Mouse (Mus musculus) skeletal muscle tissue, adult 2 months (tissue): ENCODE data around the gene Rhot1.
"Not testable (repeated sequence)": the region's sequence is repeated elsewhere in the genome, so short reads cannot be mapped to it uniquely, and the experiment has no call there.

Experiments used
- DNase-seq: peaks from one replicate; pipeline ENCODE4 v3.0.0-alpha.2; 2012; ENCODE audit warnings: low read depth, low spot score

Gene Rhot1

DNA sequence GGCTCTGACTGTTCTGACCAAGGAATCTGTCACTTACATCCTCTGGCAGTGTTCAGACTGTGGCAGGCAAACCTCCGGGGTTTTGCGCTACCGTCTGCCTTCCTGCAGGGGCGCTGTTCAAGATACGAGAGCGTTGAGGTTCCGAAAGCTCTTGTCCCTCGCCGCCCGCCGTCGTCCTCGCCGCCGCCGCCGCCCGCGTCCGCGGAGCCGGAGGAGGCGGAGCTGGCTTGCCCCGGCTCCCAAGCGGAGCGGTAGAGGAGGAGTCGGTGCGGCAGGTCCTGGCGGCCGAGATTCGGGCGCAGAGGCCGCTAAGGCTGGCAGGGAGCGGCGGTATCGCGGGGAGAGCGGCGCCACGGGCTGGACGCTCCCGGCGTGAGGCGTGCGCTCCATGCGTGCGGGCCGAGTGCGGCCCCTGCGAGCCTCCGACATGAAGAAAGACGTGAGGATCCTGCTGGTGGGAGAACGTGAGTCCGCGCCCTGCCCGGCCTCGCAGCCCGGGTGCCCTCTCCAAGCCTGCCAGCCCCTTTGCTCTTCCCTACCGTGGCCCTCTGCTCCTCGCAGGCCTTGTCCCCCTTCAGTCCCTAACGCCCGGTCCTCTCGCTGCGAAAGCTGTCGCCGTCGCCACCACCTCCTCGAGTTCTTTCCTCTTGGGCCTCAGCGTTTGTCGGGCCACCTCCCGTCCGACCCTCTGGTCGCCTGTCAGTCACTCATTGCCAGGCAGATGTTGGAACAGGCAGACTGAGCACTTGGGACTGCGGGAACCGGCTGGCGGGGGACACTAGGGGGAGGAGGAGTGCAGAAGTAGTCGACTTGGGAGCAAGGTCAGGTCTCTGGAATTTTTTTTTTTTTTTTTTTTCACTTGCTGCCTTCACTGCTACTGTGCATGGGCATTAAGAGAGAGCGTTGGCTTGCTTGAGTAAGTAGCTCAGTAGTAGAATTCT, at the start of gene Rhot1:
Gene Rhot1 (plus strand): TSS at position 160 of the 941 bp plus-strand sequence.
- DNase-seq, result peak; percentile 88

DNA sequence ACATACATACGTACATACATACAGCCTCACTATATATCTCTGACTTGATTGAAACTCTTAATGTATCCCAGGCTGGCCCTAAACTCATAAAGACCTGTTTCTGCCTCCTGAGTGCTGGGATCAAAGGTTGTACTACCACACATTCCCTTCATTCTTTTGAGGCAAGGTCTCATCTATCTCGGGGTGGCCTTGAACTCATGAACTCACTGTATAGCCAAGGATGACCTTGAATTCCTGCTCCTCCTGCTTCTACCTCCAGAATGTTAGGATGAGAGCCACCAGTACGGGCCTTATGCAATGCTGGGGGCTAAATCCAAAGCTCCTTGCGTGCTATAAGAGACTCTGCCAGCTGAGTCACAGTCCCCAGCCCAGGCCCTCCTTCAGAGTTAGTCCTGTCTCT, 47.8 kb upstream of the Rhot1 start:
- no peak for DNase-seq

DNA sequence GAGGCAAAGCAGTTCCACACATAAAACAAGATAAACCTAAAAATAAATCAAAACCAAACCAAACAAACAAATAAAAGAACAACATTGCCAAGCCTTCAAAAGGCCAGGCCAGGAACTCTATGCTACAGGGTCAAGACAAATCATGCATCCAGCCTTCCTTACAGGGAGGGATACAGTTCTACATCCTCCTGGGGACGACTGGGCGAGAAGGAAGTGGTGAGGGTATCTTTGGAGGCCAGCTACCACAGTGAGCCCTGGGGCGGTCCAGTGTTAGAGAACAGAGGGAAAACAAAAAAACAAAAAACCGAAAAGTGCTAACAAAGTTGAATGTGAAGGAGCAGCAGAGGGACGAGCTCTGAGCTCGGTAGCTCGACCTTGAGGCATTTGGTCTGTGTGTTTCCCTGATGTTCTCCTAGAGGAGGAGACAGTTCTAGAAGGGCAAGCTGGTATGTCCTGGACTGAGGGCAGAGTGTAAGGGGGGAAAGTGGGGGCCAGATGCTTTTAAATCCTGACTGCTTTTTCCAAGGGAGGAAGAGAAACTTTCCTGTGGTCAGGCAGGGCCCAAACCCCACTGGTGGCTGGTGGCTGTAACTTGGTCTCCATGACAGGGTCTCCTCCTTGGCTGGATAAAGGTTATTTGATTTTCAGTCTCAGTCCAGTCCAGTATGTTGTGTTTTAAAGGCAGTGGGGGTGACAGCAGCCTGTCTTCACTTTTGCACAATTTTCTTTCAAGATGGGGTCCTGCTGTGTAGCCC, 45.3 kb upstream of the Rhot1 start:
- DNase-seq, result no peak

DNA sequence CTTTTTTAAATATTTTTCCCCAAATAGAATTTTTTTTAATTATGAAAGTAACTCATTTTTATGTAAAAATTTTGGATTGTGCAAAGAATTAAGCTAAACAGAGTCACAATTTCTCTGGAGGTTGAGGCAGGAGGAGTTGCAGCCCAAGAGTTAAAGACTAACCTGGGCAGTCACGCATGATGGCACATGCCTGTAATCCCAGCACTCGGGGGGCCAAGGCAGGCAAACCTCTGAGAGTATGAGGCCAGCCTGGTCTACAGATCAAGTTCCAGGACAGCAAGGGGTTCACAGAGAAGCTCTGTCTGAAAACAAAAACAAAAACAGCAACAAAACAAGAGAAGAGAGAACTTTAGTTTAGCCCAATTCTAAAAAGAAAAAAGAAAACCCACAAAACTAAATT, 44.6 kb upstream of the Rhot1 start:
- DNase-seq, result no peak

DNA sequence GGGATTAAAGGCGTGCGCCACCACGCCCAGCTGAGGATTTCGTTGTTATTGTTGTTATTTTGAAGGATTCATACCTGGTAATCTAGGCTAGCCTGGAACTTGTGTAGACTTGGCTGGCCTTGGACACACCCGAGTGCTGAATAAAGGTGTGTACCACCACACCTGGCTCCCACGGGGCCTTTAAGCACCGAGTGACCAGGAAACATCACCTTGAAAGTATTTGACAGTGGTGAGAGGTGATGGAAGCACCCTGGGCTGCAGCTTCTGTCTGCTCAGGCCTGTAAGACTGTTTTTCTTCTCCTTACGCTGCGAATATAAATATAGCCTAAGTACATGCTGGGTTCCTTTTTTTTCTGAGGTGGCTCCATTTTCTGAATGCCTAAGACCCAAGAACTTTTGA, 40.7 kb upstream of the Rhot1 start:
- DNase-seq, result no peak

DNA sequence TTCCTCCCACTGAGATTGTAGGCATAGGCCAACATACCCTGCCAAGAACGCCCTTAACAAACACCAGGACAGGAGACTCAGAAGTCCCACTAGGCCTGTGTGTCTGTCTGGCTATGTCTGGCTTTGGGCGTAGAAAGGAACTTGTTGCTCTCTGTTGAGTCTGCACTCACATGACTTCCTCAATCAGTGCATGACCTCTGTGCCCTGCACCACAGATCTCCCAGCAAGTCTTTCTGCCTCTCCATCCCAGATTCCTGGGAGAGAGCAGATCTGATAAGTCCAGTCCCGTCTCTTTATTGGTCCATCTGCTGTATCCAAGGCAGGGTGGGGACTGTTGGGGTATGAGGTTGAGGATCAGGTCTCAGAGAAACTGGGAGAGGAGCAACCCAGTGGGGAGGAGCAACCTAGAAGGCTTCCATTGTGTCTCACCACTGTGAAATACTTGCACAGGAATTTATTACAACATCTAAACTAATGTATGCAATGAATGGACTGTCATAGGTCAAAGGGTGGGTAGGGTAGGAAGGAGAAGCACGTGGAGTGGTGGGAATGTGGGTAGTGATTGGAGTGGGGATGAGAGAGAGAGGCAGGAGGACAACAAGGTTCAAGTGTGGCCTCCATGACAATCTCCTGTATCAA, 40.1 kb upstream of the Rhot1 start:
- DNase-seq, result no peak

DNA sequence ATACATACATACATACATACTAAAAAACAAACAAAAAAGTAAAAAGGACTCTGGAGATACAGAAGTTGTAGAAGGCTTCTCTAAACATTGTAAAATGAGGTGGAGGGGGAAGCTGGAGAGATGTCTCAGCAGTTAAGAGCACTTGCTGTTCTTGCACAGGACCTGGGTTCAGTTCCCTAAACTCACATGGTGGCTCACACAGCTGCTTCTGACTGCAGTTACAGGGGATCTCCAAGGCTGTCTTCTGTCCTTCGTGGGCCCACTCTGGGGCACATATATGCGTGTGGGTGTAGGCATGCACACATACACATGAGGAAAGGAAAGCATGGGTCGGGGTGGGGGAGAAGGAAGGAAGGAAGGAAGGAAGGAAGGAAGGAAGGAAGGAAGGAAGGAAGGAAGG, 39.2 kb upstream of the Rhot1 start:
- DNase-seq, result no peak

DNA sequence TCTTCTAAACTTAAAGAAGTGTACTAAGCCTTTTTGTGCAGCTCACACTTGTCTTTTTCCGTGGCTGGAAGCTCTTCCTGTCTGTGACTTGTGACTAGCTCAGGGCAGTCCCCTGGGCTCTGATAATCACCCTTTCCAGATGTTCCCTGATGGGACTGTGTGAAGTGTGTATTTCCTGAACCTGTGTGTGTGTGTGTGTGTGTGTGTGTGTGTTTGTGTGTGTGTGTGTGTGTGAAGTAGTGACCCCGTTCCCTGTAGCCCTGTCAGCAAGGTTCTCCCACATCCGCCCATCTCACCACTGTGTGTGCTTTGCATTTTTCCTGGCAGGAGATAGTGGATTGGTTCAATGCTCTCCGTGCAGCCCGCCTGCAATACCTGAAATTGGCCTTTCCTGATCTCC, 38.5 kb upstream of the Rhot1 start:
- DNase-seq, result no peak

DNA sequence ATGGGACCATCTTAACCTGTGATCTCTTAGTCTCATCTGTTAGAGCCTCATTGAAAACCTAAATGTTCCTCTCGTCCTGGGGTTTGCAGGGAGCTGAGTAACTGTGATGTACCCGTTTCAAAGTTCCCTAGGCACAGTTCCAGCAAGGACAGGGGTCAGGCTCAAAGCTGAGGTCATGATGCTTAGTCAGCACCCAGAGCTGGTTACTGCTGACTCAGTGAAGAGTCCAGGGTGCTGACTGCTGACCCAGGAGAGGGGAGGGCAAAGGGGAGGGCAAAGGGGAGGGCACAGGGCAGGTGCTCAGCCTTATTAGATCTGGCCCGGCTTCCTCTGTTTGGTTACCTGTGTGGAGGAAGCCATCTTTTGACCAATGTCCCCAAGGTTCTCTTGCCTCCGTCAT, 36.9 kb upstream of the Rhot1 start:
- peak; percentile 51 for DNase-seq

DNA sequence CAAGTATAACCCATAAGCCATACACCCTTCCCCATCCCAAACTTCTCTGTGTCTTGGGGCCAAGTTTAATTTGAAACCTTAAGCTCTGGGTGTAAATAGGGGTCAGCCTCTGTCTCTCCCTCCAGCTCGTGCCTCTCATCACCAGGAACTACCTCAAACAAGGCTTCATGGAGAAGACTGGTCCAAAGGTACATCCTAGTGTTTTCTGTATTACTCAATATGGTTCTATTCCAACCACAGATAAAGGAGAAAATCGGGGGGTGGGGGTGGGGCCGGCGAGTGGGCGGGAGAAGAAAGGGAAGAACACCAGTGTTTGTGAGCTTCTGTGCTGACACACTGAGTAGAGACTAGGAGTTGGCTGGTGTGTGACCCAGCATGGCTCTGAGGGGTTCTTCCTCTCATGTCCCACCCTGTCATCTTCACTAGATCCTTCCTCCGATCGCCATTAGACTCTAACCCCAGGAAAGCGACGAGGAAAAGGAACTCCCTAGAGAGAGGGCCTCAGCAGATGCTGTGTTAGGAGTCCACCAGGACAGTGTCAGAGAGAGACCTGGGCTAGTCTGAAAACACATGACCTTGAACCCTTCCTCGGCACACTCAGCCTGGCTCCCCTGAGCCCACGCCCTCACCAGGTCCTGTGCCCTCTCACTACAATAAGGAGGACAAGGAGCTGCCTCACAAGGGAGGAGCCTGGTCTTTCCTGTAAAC, 34.7 kb upstream of the Rhot1 start:
- no peak for DNase-seq

DNA sequence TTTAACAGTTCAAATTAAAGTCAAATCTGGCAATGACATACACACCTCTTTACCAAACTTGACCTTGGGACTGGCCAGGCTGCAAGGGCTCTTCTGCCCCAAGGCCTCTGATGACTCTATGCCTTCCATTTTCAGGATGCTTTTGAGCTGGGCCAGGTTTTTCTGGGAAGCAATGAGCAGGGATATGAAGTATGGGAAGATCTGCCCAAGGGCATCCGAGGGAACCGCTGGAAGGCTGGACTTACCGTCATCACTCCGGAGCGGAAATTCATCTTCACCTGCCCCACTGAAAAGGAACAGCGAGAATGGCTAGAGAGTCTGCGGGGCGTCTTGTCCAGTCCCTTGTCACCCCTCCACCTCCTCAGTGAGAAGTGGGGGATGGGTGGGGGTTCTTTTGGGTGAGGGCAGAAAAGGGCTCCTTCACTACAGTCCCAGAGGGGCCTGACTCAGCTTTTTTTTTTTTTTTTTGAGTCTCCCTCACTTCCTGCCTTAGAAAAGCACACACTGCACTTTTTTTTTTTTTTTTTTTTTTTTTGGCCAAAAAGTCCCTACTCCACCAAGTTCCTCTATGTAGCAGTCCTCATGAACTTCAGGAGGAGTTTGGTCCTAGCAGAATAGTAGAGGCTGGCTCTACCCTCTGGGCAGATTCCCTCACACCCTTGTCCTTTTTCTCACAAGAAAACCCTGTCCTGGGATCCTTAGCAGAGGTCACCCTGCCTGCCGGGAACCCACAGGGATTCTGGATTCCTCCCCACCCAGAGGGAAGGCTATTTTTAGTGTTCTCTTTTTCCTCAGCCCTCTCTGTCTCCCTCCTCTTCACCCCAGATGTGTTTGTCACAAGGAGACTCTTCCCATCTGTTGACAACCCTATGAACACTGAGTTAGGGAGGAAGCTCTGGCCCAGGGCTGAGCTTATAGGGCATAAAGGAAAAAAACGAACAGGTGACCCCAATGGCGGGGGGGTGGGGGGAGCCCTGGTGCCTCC, 31.6 kb upstream of the Rhot1 start:
- no peak for DNase-seq

DNA sequence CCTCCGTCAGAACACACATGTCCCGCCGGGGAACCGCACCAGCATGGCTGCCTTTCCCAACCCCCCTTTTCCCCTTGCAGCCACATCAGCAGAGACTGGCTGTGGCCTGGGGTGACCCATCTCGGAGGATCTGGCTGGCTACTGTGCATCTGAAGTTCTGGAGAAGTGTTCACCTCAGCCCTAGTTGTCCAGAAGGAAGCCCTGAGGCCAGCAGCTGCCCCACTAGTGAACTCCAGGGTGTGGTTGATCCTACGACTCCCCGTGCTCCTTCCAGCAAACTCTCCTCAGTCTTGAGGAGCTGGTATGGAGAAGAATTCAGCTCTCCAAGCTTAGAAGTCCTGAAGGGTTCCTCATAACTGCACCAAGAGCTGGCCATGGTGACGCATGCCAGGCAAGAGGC, 30.5 kb upstream of the Rhot1 start:
- no peak for DNase-seq

DNA sequence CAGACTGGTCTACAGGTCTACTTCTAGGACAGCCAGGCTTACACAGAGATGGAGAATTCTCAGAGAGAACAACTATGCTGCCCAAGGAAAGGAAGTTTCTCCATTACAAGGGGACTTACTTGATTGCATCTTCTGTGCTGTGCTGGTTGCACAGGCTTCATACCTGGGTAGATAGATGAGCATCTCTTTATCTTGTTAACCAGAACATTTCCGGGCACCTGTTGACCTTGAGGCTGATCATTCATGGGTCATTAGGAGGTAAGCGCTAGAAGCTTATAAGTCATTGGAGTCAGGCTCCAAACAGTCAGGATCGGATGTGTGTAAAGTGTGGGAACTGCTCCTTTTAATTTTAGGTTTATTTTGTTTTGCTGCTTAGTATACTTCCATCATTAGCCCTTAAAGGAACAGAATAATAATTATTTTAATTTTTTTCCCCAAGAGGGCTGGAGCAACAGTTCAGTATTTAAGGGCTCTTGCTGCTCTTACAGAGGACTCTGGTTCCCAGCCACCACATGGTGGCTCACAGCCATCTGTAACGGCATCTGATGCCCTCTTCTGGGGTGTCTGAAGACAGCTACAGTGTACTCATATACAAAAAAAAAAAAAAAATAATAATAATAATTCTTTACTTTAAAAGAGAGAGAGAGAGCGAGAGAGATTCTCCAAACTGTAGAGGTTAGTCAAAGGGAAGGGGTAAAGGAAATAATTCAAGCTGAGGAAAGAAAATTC, 27.6 kb upstream of the Rhot1 start:
- DNase-seq, result no peak

DNA sequence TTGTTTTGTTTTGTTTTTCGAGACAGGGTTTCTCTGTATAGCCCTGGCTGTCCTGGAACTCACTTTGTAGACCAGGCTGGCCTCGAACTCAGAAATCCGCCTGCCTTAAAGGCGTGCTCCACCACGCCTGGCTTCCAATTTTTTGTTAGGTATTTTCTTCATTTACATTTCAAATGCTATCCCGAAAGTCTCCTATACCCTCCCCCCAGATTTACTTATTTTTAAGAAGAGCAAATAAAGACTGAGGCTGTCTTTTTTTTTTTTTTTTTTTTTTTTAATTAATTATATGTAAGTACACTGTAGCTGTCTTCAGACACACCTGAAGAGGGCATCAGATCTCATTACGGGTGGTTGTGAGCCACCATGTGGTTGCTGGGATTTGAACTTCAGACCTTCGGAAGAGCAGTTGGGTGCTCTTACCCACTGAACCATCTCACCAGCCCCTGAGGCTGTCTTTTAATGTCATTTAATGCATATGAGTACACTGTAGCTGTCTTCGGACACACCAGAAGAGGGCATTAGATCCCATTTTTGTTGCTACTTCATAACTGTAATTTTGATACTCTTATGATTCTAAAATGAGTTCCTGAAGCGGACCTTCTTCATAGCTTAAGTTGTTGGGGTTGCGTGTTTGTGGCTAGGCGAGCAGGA, 25.6 kb upstream of the Rhot1 start:
- DNase-seq, result not testable (repeated sequence)

DNA sequence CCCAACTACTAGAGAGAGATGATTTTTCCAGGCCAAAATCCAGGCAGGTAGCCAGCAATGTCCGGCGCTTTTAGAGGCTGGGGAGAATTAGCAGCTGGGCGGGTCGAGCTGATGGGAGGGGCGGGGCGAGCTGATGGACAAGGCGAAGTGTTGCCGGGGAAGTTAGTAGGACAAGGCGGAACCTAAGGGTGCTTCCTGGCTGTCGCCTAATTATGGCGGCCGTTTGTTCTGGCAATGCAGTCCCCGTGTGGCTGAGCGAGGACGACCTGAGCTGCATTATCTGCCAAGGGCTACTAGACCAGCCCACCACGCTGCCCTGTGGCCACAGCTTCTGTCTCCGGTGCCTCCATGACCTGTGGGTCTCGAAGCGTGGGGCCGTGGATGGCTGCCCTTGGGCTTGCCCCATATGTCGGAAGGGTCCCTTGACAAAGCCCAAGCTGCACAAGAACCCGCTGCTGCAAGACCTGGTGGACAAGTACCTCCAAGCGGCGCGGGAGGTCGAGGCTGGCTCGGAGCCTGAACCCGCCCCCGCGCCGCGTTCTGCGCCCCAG, 25.0 kb upstream of the Rhot1 start, which contains the start of gene Rnf135:
Gene Rnf135 (plus strand): TSS at position 147 of the 551 bp plus-strand sequence.
- peak; percentile 86 for DNase-seq

DNA sequence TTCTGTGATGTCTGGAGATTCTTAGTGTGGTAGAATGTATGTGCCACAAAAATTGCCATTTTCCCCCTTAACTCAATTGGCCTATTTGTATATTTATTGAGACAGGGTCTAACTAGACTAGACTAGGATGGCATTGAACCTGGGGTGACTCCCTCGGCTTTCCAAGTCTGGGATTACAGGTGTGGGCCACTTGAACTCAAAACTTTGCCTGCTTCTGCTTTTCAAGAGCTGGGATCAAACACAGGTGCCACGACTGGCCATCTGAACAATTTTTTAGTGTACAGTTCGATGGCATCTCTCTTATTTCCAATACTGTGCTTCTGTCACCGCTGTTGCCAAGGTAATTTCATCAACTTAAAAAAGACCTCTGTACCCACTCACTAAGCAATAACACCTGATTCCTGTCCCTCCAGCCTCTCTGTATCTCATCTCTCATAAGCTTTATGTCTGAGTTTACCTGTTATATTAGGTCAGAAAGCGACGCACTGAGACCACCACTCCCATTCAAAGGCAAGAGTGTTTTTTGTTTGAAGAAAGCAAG, 24.2 kb upstream of the Rhot1 start:
- no peak for DNase-seq

DNA sequence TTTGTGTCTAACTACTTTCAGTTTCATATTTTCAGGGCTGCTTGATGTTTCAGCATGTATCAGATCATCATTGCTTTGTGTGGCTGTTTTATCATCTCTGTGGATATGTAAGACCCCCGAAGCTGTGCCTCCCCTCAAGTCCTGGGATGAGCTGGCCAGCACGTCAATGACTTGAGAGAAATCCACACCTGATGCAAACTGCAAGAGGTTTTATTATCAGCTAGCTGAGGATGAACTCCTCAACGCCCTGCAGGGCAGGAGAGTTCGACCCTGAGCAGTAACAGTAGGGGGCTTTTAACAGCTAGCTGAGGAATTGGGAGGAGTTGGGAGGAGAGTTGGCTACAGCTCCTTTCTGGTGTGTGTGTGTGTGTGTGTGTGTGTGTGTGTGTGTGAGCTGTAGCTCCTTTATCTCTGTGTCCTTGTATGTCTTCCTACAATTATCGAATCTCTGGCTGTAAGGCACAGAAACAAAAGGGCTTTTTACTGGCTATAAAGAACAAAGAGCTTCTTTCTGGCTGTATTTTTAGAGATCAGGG, 23.3 kb upstream of the Rhot1 start:
- not testable (repeated sequence) for DNase-seq

DNA sequence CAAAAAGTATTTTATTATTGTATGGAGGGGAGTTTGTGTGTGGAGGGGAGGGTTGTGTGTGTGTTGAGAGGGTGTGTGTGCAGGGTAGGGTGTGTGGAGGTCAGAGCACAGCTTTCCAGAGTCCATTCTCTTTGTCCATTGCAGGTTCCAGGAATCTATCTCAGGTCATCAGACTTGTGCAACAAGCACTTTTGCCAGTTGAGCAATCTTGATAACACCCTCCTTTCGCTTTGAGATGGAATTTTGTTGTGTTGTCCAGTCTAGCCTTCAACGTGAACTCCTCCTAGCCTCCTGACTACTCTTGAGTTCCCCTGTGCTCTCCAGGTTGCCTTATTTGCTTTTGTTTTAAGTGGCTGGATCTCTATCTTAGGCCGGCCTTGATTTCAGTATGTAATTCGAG, 18.5 kb upstream of the Rhot1 start:
- no peak for DNase-seq
